Mouse (Mus musculus): ENCODE measurements at regions not wholly inside any gene's neighbourhood (a gene's known extent, or its start where the extent isn't known, plus 50 kb on each side); places are given as distances from the start of the nearest gene placed in this dataset.

DNA sequence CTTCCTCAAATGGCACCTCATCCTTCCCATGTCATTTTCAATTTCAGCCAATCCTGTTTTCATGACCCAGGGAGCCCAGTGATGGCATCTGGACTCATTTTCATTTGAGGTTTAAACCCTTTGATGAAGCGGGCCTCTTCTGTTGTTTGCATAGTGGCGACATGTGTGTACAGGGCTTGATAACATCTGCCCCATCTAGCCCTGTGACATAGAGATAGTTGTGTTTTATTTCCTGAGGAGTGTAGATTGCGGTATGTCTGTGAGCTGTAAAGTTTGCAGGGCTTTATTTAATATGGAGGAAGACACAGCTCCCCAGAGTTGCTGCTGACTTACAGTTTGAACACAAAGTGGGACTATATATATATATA is 92.9 kb downstream of the Gm815 start:
- Histone ChIP-seq H3K4me3 (no peak overlapping the region), H3K4me1 (peaks cover 5% of the 10 kb centered on the region; the same call in 1 of the 2 replicates), H3K36me3 (no peaks in the 10 kb centered on the region), H3K9me3 (no peaks in the 10 kb centered on the region), H3K27ac (no peak overlapping the region), H3K27me3 (ENCODE audit: insufficient read depth, poor library complexity, severe bottlenecking) (no peaks in the 10 kb centered on the region)
- WGBS = 60% methylated on average over 3 of the region's 3 CpGs
- DNase-seq (ENCODE audit: low spot score) = no peak

DNA sequence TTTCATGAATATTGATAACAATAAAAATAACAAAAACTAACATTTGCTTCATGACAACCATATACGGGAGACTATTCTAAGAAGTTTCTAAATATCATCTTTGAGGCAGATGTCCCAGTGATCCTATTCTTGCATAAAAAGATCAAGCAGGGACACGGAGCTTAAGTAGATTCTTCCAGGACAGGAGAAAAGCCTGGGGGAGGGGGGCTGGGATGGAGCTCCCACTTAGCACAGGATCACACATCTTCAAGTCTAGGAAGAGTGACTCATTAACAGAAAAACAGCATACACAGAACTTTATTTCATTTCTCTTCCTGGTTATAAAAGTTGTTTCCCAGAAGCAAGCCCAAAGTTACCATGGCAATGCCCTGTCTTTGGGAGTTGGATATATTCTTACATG is 93.6 kb downstream of the Gm815 start:
- H3K9me3 ChIP-seq = no peaks in the 10 kb centered on the region
- WGBS = 84% methylated on average over 2 of the region's 2 CpGs
- H3K36me3 ChIP-seq = no peaks in the 10 kb centered on the region
- no peak for DNase-seq (ENCODE audit: low spot score)
- H3K4me1 ChIP-seq = no peaks in the 10 kb centered on the region
- H3K4me3 ChIP-seq = no peak overlapping the region
- H3K27me3 ChIP-seq (ENCODE audit: insufficient read depth, poor library complexity, severe bottlenecking) = no peaks in the 10 kb centered on the region
- H3K27ac ChIP-seq = no peak overlapping the region

DNA sequence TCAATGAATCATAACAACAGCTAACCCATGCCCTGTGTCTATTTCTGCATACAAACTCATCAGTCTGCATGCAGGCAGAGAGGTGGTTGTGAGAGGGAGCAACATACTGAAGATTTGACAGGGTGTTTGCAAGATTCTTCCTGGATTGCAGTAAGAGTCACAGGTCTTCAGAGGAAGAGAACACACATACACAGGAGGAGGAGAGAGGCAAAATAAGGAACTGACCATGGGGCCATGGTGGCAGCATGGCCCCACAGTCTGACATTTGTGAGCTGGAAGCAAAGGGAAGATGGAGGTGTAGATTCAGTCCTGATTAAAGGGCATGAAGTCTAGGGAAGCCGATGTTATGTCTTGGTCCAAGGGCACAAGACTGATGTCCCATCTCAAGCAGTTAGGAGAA is 101.0 kb downstream of the Gm815 start:
- Histone ChIP-seq H3K9me3 (no peaks in the 10 kb centered on the region), H3K27ac (no peak overlapping the region)

DNA sequence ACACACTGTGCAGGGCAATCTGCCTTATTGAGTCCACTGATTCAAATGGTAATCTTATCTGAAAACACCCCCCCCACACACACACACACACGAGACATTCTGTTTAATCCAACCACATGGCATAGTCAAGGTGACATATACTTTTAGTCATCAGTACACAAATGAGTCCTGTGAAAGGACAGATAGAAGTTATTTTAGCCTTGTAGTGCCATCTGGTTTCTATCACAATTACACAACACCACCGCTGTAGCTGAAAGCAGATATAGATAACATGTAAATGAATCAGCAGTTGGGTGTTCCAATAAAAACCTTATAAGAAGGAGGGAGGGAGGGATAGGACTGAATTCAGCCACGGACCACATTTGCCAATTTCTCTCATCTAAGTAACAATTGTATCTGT is 101.5 kb downstream of the Gm815 start:
- Histone ChIP-seq H3K4me3 (no peak overlapping the region), H3K36me3 (no peaks in the 10 kb centered on the region), H3K4me1 (peaks cover 14% of the 10 kb centered on the region; the same call in 1 of the 2 replicates), H3K9me3 (no peaks in the 10 kb centered on the region), H3K27ac (no peak overlapping the region), H3K27me3 (ENCODE audit: insufficient read depth, poor library complexity, severe bottlenecking) (no peaks in the 10 kb centered on the region)
- DNase-seq (ENCODE audit: low spot score) = no peak
- 32% methylated on average over 3 of the region's 3 CpGs for WGBS

More for the DNA sequence above, 101.0 kb downstream of the Gm815 start:
- Histone ChIP-seq H3K27me3 (ENCODE audit: insufficient read depth, poor library complexity, severe bottlenecking) (no peaks in the 10 kb centered on the region), H3K36me3 (no peaks in the 10 kb centered on the region), H3K4me3 (no peak overlapping the region), H3K4me1 (peaks cover 14% of the 10 kb centered on the region; the same call in 1 of the 2 replicates)
- no peak for DNase-seq (ENCODE audit: low spot score)
- WGBS = 87% methylated on average over 1 of the region's 1 CpGs

DNA sequence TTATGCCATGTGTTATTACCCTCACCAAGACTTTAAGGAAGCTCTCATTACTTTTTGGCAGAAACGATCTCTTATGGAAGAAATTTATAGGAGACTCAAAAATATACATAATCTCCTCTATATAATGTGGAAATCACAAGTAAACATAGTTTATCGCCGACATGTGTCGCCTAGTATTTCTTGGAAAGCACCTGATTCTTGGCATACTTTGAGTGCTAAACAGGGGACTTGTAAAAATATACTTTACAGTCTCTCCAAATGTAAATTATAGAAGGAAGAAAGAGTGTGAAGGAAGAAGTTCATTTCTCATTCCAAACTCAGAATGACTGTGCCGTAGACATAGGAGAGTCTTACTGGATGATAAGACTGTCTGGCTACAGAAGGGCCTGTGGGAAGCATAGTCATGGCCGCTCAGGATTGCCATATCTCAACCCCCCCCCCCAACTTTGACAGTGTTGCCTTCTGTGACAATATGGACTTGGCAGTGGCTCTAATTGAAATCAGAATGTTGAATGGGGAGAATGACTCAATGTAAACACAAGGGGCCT is 102.3 kb downstream of the Gm815 start:
- no peak overlapping the region for H3K27ac ChIP-seq
- DNase-seq (ENCODE audit: low spot score) = no peak
- 77% methylated on average over 6 of the region's 6 CpGs for WGBS
- H3K27me3 ChIP-seq (ENCODE audit: insufficient read depth, poor library complexity, severe bottlenecking) = no peaks in the 10 kb centered on the region
- H3K9me3 ChIP-seq = no peaks in the 10 kb centered on the region
- no peaks in the 10 kb centered on the region for H3K36me3 ChIP-seq
- H3K4me1 ChIP-seq = peaks cover 14% of the 10 kb centered on the region; the same call in 1 of the 2 replicates
- H3K4me3 ChIP-seq = no peak overlapping the region

DNA sequence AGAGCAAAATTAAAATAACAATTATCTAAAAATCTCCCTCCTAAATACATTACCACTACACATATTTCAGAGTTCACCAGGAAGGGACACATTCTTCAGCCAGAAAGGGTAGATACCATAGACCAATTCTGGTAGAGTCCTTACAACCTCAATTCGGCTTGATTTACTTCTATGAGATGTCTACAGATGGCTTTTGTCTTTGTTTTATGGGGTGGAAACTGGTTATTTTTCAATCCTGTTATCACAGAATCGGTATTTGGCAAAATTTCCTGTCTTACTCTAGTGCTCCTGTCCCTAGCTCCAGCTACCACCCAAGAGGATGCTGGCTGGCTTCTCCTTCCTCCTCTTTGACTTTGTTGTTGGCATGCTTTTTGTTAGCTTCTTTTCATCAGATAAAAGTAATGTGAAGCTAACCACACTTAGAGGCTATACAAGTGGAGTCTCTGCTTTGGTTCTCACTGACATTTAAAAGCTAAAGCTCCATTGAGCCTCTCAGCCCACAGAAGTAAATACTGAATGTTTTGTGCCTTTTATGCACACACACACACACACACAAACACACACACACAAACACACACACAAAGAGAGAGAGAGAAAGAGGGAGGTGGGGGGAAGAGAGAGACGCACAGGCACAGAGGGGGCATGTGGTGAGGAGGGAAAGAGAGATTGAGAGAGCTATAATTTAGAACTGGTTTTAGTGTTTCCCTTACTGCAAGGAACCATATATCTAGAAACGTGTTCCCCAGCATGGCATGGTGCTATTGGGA is 109.1 kb downstream of the Gm815 start:
- no peaks in the 10 kb centered on the region for H3K27me3 ChIP-seq (ENCODE audit: insufficient read depth, poor library complexity, severe bottlenecking)
- no peak overlapping the region for H3K27ac ChIP-seq
- H3K9me3 ChIP-seq = no peaks in the 10 kb centered on the region
- H3K4me3 ChIP-seq = no peak overlapping the region
- no peak for DNase-seq (ENCODE audit: low spot score)
- no peaks in the 10 kb centered on the region for H3K4me1 ChIP-seq
- H3K36me3 ChIP-seq = no peaks in the 10 kb centered on the region
- WGBS = 74% methylated on average over 4 of the region's 4 CpGs

DNA sequence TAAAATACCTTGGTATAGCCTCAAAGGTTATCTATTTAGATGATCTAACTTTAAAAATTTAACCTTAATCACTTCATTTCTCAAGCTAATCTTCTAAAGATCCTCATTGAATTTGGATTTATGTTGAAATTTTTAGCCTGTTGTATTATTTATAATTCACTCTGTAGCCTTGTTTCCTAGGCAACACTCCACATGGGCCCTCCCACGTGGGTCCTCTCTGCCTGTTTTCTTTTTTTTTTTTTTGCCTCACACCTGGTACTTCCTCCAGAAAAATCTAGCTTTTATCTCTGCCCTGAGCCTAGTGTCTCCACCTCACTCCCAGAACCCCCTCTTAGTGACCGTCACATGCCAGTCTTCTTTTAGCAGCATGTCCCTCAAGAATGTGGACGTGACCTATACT is 113.9 kb downstream of the Gm815 start:
- 45% methylated on average over 3 of the region's 3 CpGs for WGBS
- Histone ChIP-seq H3K4me3 (no peak overlapping the region), H3K36me3 (no peaks in the 10 kb centered on the region), H3K27ac (no peak overlapping the region), H3K4me1 (no peaks in the 10 kb centered on the region), H3K9me3 (no peaks in the 10 kb centered on the region), H3K27me3 (ENCODE audit: insufficient read depth, poor library complexity, severe bottlenecking) (no peaks in the 10 kb centered on the region)
- DNase-seq (ENCODE audit: low spot score) = no peak

DNA sequence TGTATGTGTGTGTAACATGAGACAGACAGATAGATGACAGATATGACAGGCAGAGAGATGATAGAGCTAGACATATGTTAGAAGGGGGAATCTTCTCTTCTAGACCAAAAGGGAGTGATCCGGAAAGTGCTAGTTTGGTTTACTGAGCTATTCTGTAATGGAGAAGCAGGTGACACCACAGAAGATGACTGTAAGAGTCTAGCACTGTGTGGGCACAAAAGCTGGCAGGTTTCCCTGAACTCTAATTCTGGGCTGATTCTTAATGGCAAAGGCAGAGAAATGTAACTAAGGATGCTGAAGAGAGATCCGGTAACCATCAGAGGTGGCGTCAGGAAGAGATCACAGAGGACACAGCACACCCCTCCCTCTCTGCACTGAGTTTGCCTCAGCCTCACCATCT is 136.2 kb downstream of the Gm815 start:
- H3K36me3 ChIP-seq = no peaks in the 10 kb centered on the region
- no peaks in the 10 kb centered on the region for H3K4me1 ChIP-seq
- DNase-seq (ENCODE audit: low spot score) = no peak
- 80% methylated on average over 3 of the region's 3 CpGs for WGBS
- H3K9me3 ChIP-seq = no peaks in the 10 kb centered on the region
- H3K27ac ChIP-seq = no peak overlapping the region
- no peaks in the 10 kb centered on the region for H3K27me3 ChIP-seq (ENCODE audit: insufficient read depth, poor library complexity, severe bottlenecking)
- no peak overlapping the region for H3K4me3 ChIP-seq

DNA sequence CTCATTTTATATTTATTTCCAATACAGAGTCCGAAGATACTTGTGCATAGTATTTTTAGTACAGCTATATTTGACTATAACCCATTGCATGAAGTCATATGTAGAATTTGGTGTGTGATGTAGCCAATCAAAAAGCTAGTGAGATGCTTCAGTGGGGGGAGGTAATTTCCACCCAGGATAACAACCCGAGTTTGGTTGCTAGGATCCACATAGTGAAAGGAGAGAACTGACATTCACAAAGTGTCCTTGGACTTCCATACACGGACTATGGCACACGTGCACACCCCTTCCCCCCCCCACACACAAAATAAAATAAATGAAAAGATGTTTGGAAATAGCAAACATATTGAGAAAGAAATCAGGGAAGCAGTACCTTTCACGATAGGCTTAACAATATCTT is 137.2 kb downstream of the Gm815 start:
- Histone ChIP-seq H3K27me3 (ENCODE audit: insufficient read depth, poor library complexity, severe bottlenecking) (no peaks in the 10 kb centered on the region), H3K4me3 (no peak overlapping the region), H3K36me3 (no peaks in the 10 kb centered on the region), H3K27ac (no peak overlapping the region), H3K4me1 (no peaks in the 10 kb centered on the region), H3K9me3 (no peaks in the 10 kb centered on the region)
- 80% methylated on average over 5 of the region's 5 CpGs for WGBS
- DNase-seq (ENCODE audit: low spot score) = no peak

DNA sequence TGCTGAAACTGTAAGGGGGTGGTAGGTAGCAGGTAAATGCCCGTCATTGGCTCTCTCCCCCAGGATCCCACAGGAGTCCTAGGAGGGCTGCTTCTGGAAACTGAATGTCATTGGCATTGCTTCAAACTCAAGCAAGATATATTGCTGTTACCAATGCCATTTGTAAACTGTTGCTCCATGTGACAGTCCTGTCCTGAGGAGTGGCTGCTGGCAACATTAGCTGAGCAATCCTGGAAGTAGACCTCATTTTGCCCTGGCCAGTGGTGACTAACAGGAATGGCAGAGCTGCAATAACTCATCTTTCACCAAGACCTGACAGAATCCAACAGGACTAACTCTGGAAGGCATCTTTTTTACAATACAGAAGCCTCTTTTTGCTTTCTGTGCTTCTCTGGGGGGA is 143.2 kb downstream of the Gm815 start:
- Histone ChIP-seq H3K27ac (no peak overlapping the region), H3K9me3 (no peaks in the 10 kb centered on the region), H3K4me3 (no peak overlapping the region), H3K36me3 (no peaks in the 10 kb centered on the region), H3K4me1 (peaks cover 4% of the 10 kb centered on the region; the same call in 1 of the 2 replicates), H3K27me3 (ENCODE audit: insufficient read depth, poor library complexity, severe bottlenecking) (no peaks in the 10 kb centered on the region)
- no peak for DNase-seq (ENCODE audit: low spot score)
- 64% methylated on average over 1 of the region's 1 CpGs for WGBS

DNA sequence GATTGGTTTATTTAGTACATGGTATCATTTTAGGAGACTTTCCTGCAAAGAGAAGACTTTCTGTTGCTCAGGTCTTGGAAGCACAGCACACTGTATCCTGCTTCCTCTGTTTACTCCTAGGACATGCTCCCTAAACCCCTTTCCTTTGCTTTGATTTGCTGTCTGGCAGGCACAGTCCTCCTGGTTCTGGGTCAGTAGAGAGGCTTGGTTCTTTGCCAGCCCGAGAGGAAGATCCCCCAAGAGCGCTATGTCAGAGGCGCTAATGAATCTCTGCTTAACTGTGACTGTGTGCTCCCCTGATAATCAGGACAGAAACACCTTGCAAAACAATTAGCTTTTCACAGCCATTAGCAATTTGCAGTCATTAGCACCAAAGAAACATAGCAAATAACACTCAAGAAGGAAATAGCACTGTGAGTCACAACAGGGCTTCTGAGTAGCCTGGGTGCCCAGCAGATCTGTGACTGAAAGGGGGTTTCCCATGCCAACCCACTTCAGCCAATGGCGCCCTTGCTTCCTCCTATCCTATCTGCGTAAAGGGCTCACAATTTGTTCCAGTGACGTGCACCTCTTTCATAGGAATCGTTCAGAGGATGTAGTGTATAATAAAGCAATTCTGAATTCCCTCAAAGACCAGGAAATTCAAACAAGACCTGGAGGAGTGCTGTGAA is 145.5 kb downstream of the Gm815 start:
- Histone ChIP-seq H3K27ac (no peak overlapping the region), H3K9me3 (no peaks in the 10 kb centered on the region), H3K27me3 (ENCODE audit: insufficient read depth, poor library complexity, severe bottlenecking) (no peaks in the 10 kb centered on the region), H3K4me3 (no peak overlapping the region), H3K36me3 (no peaks in the 10 kb centered on the region), H3K4me1 (peaks cover 4% of the 10 kb centered on the region; the same call in 1 of the 2 replicates)
- 58% methylated on average over 7 of the region's 7 CpGs for WGBS
- no peak for DNase-seq (ENCODE audit: low spot score)

DNA sequence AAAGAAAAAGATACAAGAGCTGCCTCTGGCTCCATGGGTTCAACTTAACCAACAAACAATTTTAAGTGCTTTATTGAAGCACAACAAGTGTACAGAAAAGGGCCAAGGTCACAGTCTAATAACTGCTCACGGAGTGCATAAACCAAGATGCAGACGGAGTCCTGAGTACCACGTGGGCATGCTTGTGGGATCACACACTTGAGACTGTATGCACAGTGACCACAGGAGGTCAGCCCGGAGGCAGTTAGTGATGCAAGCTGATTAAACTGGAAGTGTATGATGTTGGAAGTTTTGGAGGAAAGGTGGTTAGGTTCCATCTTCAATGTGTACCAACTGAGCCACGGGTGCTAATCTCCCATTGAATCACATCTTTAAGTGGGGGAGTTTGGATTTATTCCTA is 146.9 kb downstream of the Gm815 start:
- Histone ChIP-seq H3K4me1 (peaks cover 6% of the 10 kb centered on the region; the same call in 1 of the 2 replicates), H3K27me3 (ENCODE audit: insufficient read depth, poor library complexity, severe bottlenecking) (no peaks in the 10 kb centered on the region), H3K4me3 (no peak overlapping the region), H3K9me3 (no peaks in the 10 kb centered on the region), H3K27ac (no peak overlapping the region), H3K36me3 (no peaks in the 10 kb centered on the region)
- no peak for DNase-seq (ENCODE audit: low spot score)
- 64% methylated on average over 5 of the region's 5 CpGs for WGBS

DNA sequence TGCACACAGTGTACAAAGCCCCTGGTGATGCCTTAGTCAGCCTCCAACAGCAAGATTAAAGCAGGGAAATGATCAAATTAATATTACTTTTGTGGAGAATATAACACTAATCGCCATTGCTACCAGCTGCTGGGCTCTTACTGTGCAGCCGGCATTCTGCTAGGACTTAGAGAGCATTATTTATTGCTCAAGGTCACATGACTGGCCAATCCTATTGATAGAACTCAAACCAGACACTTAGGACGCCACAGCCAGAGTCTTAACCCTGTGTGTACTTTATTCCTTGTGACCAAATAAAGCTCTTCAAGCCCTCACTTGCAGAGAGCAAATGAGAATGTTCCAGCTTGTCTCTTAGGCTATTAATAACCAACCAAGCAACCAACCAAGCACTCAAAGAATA is 152.6 kb downstream of the Gm815 start:
- Histone ChIP-seq H3K4me1 (peaks cover 12% of the 10 kb centered on the region; the same call in 1 of the 2 replicates), H3K36me3 (no peaks in the 10 kb centered on the region), H3K4me3 (no peak overlapping the region), H3K9me3 (no peaks in the 10 kb centered on the region), H3K27ac (peak overlapping the region; percentile 76), H3K27me3 (ENCODE audit: insufficient read depth, poor library complexity, severe bottlenecking) (no peaks in the 10 kb centered on the region)
- 48% methylated on average over 3 of the region's 3 CpGs for WGBS
- DNase-seq (ENCODE audit: low spot score) = no peak
